Mouse (Mus musculus) neural tube, embryonic 12.5 days (tissue): Measurements from ENCODE around the gene Castor1. TPM values are rescaled to one million over a fixed set of nuclear protein-coding genes. Genes with fewer than 3 reads are reported as not detected.

Source experiments
- ATAC-seq: fragments of 200-750 bp; cut with Nextera tagmentation; 2 replicates; pipeline ENCODE4 v1.8.0; 2017; ENCODE audit warnings: low read depth, mild to moderate bottlenecking, moderate TSS enrichment, moderate library complexity; ENCODE audit not compliant: low FRiP score
- H3K27ac ChIP-seq: fragments of 300-500 bp; sonication (generic); 2 replicates; pipeline ENCODE4 v1.5.1; 2016
- H3K27me3 ChIP-seq: fragments of 300-500 bp; sonication (generic); replicated peaks from 2 replicates; pipeline ENCODE4 v1.6.1; 2016; ENCODE audit warnings: mild to moderate bottlenecking
- H3K36me3 ChIP-seq: fragments of 300-500 bp; sonication (generic); 2 replicates; pipeline ENCODE4 v1.6.1; 2016; ENCODE audit warnings: mild to moderate bottlenecking
- H3K4me1 ChIP-seq: fragments of 300-500 bp; sonication (generic); 2 replicates; pipeline ENCODE4 v1.6.1; 2016
- H3K4me2 ChIP-seq: fragments of 300-500 bp; sonication (generic); replicated peaks from 2 replicates; pipeline ENCODE4 v1.6.1; 2016; ENCODE audit warnings: mild to moderate bottlenecking
- H3K4me3 ChIP-seq: fragments of 300-500 bp; sonication (generic); 2 replicates; pipeline ENCODE4 v1.5.1; 2016
- H3K9ac ChIP-seq: fragments of 300-500 bp; sonication (generic); 2 replicates; pipeline ENCODE4 v1.6.1; 2016; ENCODE audit warnings: mild to moderate bottlenecking
- H3K9me3 ChIP-seq: fragments of 300-500 bp; sonication (generic); 2 replicates; pipeline ENCODE4 v1.6.1; 2016; ENCODE audit warnings: mild to moderate bottlenecking
- whole genome bisulfite sequencing: fragments of 180-500 bp; shearing (Covaris S2); methylation state at CpG from one replicate; pipeline ENCODE4 v1.1.7; 2016; 5-methylcytosine and 5-hydroxymethylcytosine counted together
- polyA plus RNA-seq: library from polyadenylated mRNA; unstranded; fragments of >200 nt; fragmentation: Nextera tagmentation; extraction: Ambion mirVana; gene quantifications from 2 replicates; pipeline ENCODE4 v1.2.1, GENCODE M21; 2016

Castor1 gene
- polyA plus RNA-seq, 1 experiment from 2014 or later: 2.3 TPM

DNA sequence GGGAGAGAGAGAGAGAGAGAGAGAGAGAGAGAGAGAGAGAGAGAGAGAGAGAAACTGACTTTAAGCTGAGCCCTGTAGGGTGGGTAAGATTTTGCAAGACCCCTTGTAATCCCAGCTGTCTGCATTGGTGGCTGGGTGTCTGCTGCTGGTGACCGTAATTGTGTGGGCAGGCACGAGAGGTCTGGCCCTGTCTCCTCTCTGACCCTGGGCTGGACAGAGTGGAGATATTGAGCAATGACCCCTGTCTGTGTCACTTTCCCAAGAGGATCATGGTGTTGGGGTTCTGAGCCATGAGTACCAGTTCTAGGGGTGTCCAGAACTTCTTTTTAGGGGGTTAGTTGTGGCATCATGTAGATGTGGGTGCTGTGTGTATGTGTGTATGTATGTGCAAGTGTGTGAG, 6.2 kb downstream of the Castor1 start:
- no peak overlapping the region for H3K4me2 ChIP-seq
- peaks cover 9% of the 10 kb centered on the region for H3K27me3 ChIP-seq
- no peak for ATAC-seq
- no peaks in the 10 kb centered on the region for H3K9me3 ChIP-seq
- H3K4me1 ChIP-seq: no peaks in the 10 kb centered on the region
- no peak overlapping the region for H3K4me3 ChIP-seq
- no peak overlapping the region for H3K27ac ChIP-seq
- 49% methylated on average over 2 of the region's 2 CpGs for WGBS
- no peak overlapping the region for H3K9ac ChIP-seq
- no peaks in the 10 kb centered on the region for H3K36me3 ChIP-seq

DNA sequence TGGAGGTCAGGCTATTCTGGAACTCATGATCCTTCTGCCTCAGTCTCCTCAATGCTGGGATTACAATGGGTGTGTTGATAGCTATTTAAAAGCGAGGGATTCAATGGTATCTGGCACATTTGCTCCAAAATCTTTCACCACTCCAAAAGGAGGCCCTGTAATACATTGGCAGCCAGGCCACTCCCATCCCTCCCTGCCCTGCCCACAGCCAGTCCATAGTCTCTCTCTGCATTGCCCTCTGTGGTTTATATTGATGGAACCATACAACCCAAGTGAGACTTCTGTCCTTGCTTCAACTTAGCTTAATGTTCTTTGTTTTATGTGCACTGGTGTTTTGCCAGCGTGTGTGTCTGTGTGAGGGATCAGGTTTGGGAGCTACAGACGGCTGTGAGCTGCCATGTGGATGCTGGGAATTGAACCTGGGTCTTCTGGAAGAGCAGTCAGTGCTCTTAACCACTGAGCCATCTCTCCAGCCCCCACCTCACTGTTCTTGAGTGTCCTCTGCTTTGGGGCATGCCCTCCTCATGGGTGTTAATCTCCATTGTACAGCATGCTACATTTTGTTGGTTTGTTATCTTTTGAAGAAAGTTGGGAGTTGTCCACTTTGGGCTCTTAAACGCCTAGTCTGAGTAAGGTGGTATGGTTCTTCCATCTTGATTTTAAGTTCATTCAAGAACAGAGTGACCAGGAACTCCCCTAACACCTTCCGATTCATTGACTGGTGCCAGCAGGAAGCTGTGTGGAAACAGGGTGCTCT, 8.7 kb downstream of the Castor1 start:
- Histone ChIP-seq H3K36me3 (no peaks in the 10 kb centered on the region), H3K27me3 (no peaks in the 10 kb centered on the region), H3K9me3 (no peaks in the 10 kb centered on the region), H3K4me2 (no peak overlapping the region), H3K4me3 (no peak overlapping the region), H3K27ac (no peak overlapping the region), H3K4me1 (no peaks in the 10 kb centered on the region), H3K9ac (no peak overlapping the region)
- WGBS: 83% methylated on average over 5 of the region's 5 CpGs
- ATAC-seq: no peak

DNA sequence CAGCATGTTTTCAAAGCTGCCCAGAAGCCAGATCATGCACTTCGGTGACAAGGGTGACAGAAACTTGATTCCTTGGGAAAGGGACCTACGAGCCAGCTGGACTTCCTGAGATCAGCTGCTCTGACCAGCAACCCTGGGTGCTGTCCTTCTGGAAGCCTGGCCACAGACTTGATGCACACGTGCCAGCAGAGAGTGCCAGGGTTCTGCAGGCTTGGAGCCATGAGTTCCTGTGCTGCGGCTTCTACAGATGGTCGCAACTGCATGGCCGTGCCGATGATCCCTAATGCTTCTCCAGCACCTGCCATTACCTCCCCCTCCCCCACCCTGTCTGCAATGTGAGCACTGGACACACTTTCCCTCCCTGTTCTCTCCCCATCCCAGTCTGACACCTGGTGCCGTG, 10.4 kb downstream of the Castor1 start:
- no peaks in the 10 kb centered on the region for H3K4me1 ChIP-seq
- no peak overlapping the region for H3K4me2 ChIP-seq
- no peaks in the 10 kb centered on the region for H3K27me3 ChIP-seq
- H3K9ac ChIP-seq: no peak overlapping the region
- H3K4me3 ChIP-seq: no peak overlapping the region
- H3K27ac ChIP-seq: no peak overlapping the region
- 53% methylated on average over 8 of the region's 8 CpGs for WGBS
- no peaks in the 10 kb centered on the region for H3K9me3 ChIP-seq
- no peaks in the 10 kb centered on the region for H3K36me3 ChIP-seq
- no peak for ATAC-seq

DNA sequence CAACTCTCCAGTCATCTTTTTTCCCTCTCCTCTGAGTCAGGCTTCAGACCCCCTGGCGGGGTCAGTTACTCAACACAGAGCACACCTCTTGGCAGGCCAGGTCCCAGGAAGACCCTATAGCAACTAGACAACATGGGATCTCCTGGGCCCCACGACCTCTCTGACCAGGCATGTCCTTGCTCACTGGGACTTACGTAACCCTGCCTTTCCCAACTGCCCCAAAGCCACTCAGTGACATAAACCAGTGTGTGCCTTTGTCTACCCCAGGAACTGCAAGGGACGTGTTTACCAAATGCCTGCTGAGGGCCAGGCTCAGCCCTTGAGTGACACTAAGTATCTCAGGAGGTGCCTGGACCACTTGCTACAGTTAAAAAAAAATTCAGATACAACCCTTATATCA, 11.8 kb downstream of the Castor1 start:
- no peak overlapping the region for H3K27ac ChIP-seq

DNA sequence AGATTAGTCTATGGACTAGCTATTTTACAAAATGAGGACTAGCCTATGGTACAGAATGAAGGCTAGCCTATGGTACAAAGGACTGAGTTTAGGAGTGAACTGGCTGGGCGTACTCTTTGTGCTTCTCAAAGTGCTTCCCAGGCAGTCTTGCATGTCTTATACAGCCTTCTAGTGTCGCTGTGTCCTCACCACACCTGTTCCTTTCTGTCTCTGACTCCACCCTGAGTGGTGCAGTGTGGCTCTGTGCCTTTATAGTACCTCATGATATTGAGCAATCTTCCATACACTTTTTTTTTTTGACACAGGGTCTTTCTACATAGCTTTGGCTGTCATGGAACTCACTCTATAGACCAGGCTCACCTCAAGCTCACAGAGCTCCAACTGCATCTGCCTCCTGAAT, 13.4 kb downstream of the Castor1 start:
- Histone ChIP-seq H3K4me2 (no peak overlapping the region), H3K9me3 (no peaks in the 10 kb centered on the region), H3K9ac (no peak overlapping the region), H3K27ac (no peak overlapping the region), H3K4me1 (no peaks in the 10 kb centered on the region), H3K36me3 (no peaks in the 10 kb centered on the region), H3K4me3 (no peak overlapping the region), H3K27me3 (no peaks in the 10 kb centered on the region)
- WGBS: 89% methylated on average over 2 of the region's 2 CpGs
- no peak for ATAC-seq

More for the DNA sequence above, 11.8 kb downstream of the Castor1 start:
- no peak for ATAC-seq
- H3K9me3 ChIP-seq: no peaks in the 10 kb centered on the region
- no peak overlapping the region for H3K4me2 ChIP-seq
- no peaks in the 10 kb centered on the region for H3K27me3 ChIP-seq
- no peak overlapping the region for H3K9ac ChIP-seq
- no peaks in the 10 kb centered on the region for H3K36me3 ChIP-seq
- no peaks in the 10 kb centered on the region for H3K4me1 ChIP-seq
- H3K4me3 ChIP-seq: no peak overlapping the region
- 67% methylated on average over 4 of the region's 4 CpGs for WGBS

DNA sequence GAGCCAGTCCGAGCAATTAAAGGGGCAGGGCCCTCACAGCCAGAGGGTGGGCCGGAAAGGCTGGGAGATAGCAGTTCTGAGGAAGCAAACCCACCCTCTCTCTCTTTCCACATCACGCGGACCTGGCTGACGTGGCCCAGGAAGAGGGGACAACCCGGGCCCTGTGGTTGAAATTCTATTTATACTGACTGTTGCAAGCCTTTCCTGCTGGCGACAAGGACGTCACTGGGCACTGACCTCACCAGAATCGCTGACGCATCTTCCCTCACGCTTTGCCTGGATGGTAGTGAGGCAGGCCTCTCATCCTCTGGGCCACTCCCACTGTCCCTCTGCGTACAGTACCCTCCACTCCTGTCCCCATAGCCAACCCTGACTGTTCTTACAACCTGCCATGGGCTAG, 14.6 kb downstream of the Castor1 start:
- Histone ChIP-seq H3K27me3 (no peaks in the 10 kb centered on the region), H3K36me3 (no peaks in the 10 kb centered on the region), H3K27ac (no peak overlapping the region), H3K4me1 (no peaks in the 10 kb centered on the region), H3K4me3 (no peak overlapping the region), H3K9ac (no peak overlapping the region), H3K9me3 (no peaks in the 10 kb centered on the region), H3K4me2 (no peak overlapping the region)
- ATAC-seq: no peak
- WGBS: 72% methylated on average over 12 of the region's 12 CpGs

DNA sequence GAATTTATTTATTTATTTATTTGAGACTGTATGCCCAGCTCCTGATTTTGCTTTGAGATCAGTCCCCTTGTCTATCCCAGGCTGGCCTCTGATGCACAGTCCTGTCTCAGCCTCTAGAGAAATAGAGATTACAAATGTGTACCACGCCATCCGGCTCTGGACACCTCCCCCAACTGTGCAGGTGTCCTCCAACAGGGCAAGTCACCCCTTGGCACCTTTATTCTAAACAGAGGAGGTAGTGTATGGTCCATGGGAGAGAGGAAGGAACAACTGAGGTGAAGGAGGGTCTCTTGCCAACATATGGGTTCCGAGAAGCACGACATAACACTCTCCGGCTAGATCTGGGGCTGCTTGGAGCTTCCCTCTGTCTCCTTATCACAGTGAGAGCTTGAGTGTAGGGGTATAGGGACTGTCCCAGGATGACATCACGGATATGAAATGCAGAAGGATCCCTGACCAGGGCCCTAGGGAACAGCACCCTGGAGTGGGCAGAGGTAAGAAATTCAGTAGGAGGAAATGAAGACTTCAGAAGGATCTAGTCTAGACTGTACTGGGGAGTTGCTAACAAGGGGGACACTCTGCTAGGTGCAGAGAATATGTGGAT, 17.1 kb downstream of the Castor1 start:
- no peaks in the 10 kb centered on the region for H3K4me1 ChIP-seq
- H3K9ac ChIP-seq: no peak overlapping the region
- no peaks in the 10 kb centered on the region for H3K36me3 ChIP-seq
- WGBS: 90% methylated on average over 6 of the region's 6 CpGs
- H3K9me3 ChIP-seq: no peaks in the 10 kb centered on the region
- H3K27ac ChIP-seq: no peak overlapping the region
- no peak overlapping the region for H3K4me3 ChIP-seq
- H3K27me3 ChIP-seq: no peaks in the 10 kb centered on the region
- H3K4me2 ChIP-seq: no peak overlapping the region
- ATAC-seq: no peak

DNA sequence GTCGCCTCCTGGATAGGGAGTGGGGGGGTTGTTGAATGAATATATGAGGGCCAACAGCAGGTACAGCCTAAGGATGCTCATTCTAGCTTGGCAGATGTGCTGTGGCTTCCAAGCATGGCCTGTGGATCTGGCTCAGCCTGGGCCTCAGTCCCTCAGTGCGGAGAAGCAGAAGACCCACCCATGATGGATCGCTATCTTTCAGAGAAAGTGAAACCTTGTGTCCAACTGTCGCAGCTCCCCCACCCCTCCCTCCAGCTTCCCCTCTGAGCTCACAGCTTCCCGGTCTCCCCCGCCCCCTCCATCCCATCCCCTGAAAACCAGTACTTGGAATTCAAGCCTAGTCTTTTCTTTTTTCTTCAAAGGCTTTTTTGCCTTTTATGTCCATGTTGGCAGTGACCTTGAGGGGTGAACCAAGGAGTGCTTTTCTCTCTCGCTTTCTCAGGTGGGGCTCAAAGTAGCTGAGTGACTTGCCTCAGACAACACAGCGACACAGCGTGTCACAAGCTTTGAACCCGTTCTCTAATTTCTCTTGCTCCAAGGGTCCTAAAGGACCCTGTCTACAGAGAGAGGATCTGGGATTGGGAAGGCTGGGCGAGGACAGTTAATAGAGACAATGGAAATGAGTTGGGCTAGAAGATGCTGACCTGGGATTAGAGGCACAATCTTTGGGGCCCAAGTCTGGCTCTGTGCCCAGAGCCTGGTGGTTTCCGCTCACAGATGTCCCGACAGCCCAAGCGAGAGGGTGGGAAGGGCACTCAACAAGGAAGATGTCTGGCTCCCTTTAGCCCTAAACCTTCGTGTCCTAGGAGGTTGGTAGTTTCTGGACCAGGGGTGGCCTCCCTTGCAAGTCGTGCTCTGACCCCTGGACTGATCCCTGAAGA, 17.9 kb downstream of the Castor1 start, which contains the start of gene Osm:
Gene Osm (plus strand): TSS at position 756 of the 881 bp plus-strand sequence.
- Histone ChIP-seq H3K27me3 (no peaks in the 10 kb centered on the region), H3K36me3 (no peaks in the 10 kb centered on the region), H3K4me1 (no peaks in the 10 kb centered on the region), H3K9me3 (no peaks in the 10 kb centered on the region), H3K4me3 (no peak within 1 kb of the TSS), H3K27ac (no peak within 1 kb of the TSS), H3K4me2 (no peak within 1 kb of the TSS), H3K9ac (no peak within 1 kb of the TSS)
- 80% methylated on average over 16 of the region's 16 CpGs for WGBS
- ATAC-seq: no peak

DNA sequence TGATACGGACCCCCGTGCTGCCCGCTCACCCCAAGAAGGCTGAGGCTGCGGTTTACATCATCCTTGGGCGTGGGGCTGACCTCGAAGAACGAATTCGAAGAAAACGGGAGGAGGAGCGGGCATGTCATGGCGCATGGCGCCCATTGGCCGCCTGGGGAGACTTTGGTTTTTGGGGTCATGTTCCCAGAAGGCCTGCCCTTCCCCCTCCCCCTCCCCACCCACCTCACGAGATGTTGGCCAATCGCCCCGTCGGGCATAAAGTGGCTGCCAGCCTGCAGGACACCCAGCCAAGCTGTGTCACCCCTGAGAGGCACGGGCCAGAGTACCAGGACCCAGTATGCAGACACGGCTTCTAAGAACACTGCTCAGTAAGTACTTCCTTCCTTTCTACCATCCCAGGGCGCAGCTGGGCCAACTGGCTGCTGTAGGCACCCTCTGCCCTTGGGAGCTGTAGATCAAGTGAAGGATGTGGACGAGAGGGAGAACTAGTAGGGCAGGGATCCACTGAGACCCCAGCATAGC, 18.6 kb downstream of the Castor1 start:
- Histone ChIP-seq H3K9me3 (no peaks in the 10 kb centered on the region), H3K4me3 (no peak overlapping the region), H3K27ac (no peak overlapping the region), H3K36me3 (no peaks in the 10 kb centered on the region), H3K27me3 (no peaks in the 10 kb centered on the region), H3K4me2 (no peak overlapping the region), H3K9ac (no peak overlapping the region), H3K4me1 (no peaks in the 10 kb centered on the region)
- 93% methylated on average over 21 of the region's 21 CpGs for WGBS
- no peak for ATAC-seq

DNA sequence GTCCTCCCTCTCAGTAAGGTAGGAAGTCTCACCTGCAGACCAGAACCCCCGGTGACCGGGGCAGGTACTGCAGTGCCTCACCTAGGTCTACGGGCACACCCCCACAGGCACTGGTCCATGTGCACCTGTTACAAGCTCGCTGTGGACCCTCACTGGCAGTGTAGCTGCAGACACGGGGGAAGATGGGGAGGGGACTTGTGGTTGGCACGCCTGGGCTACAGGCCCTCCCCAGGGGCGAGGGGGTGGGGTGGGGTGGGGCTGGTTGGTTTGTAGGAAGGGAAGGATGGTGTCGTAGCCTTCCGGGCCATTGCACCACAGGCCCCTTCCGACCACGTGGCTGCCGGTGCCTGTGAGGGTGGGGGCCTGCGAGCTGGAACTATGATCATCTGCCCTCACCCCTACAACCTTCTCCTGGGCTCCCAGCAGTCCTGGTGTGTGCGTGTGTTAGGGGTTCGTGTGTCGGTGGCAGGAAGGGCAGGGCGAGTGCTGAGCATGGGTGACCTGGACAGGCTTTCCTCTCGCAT, 19.4 kb downstream of the Castor1 start:
- 88% methylated on average over 18 of the region's 18 CpGs for WGBS
- ATAC-seq: no peak

DNA sequence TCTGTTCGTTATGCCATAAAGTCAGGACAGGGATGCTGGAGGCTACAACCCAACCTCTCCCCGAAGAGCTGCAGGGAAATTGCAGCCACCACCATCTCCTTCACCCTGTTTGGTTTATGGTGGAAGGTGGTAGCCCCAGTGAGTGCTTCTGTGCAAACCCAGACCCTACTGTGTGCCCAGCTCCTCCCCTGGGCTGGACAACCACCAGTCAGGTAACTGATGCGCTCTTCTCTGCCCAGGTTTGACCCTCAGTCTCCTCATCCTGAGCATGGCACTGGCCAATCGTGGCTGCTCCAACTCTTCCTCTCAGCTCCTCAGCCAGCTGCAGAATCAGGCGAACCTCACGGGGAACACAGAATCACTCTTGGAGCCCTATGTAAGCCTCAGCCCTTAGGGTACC, 20.1 kb downstream of the Castor1 start:
- Histone ChIP-seq H3K4me2 (no peak overlapping the region), H3K9me3 (no peaks in the 10 kb centered on the region), H3K4me1 (no peaks in the 10 kb centered on the region), H3K27me3 (no peaks in the 10 kb centered on the region), H3K27ac (no peak overlapping the region), H3K36me3 (no peaks in the 10 kb centered on the region), H3K4me3 (no peak overlapping the region), H3K9ac (no peak overlapping the region)
- 90% methylated on average over 6 of the region's 6 CpGs for WGBS
- ATAC-seq: no peak

More for the DNA sequence above, 19.4 kb downstream of the Castor1 start:
- Histone ChIP-seq H3K9ac (no peak overlapping the region), H3K4me3 (no peak overlapping the region), H3K27me3 (no peaks in the 10 kb centered on the region), H3K4me1 (no peaks in the 10 kb centered on the region), H3K9me3 (no peaks in the 10 kb centered on the region), H3K4me2 (no peak overlapping the region), H3K36me3 (no peaks in the 10 kb centered on the region), H3K27ac (no peak overlapping the region)

DNA sequence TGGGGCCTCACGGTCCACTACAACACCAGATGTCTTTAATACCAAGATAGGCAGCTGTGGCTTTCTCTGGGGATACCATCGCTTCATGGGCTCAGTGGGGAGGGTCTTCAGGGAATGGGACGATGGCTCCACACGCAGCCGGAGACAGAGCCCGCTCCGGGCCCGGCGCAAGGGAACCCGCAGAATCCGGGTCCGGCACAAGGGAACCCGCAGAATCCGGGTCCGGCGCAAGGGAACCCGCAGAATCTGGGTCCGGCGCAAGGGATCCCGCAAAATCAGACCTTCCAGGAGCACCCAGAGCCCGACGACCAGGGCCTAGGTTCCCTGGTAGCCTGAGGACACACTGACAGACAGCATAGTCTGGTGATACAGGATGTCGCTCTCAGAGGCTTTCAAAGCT, 21.7 kb downstream of the Castor1 start:
- no peak overlapping the region for H3K9ac ChIP-seq
- H3K4me2 ChIP-seq: no peak overlapping the region
- H3K27ac ChIP-seq: no peak overlapping the region
- no peaks in the 10 kb centered on the region for H3K36me3 ChIP-seq
- H3K4me1 ChIP-seq: no peaks in the 10 kb centered on the region
- no peak overlapping the region for H3K4me3 ChIP-seq
- WGBS: 92% methylated on average over 23 of the region's 23 CpGs
- no peaks in the 10 kb centered on the region for H3K9me3 ChIP-seq
- no peaks in the 10 kb centered on the region for H3K27me3 ChIP-seq
- ATAC-seq: no peak
